Mouse (Mus musculus) ES-Bruce4 (cell line): ENCODE results near the gene Iltifb.
"Not testable (repeated sequence)": the region's sequence is repeated elsewhere in the genome, so short reads cannot be mapped to it uniquely, and the experiment has no call there.

Experiments
- CTCF ChIP-seq: IDR thresholded peaks from one replicate; pipeline ENCODE4 v1.8.1; 2011; ENCODE audit warnings: low read depth, low read length
- POLR2A ChIP-seq: IDR thresholded peaks from one replicate; pipeline ENCODE4 v1.8.1; 2011; ENCODE audit warnings: low read length; ENCODE audit not compliant: insufficient read depth

DNA sequence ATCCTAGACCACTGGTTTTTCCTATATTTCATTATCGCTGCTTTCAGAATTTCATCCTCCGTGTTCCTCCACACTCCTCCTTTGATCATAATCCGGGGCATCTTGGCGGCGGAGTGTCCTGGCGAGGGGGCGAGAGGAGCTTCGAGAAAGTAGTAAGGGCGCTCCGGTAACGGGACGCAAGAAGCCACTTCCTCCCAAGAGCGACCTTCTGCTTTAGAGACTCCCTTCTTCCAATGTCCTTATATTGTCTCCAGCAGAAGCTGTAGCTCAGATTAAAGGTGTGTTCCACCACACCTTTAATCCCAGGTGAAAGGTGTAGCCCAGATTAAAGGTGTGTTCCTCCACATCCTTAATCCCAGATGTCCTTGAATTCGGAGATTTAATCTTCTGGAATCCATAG lies 48.3 kb upstream of the Iltifb start, which contains the start of gene Gm9046:
- TF ChIP-seq CTCF, POLR2A: not testable (repeated sequence)
